Mouse (Mus musculus): ENCODE measurements around the gene Fxr2. TPM values are rescaled to one million over a fixed set of nuclear protein-coding genes. Genes with fewer than 3 reads are reported as not detected.

The Fxr2 gene
- polyA plus RNA-seq, 1 experiment: 66.9 TPM

DNA sequence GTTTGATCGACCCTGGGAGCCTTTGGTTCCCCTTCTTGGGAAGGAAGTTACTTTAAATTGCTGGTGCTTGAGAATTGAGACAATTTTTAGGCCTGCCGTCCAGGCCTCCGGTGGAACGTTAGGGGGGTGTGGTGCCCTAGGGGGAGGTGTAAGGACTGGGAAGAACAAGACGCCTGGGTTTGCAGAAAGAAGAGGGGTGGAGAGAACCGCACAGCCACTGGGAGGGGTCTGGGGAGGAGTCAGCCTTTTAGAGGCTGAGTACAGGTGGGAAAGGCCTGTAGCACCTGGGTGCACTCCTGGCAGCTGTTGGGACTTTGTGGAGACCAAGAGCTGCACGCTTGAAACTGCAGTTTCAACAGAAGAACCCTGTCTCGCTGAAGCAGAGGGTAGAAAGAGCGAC lies 22.0 kb downstream of the Fxr2 start:
- TF ChIP-seq CTCF (IDR thresholded peaks at IDR 0.05; ENCODE audit: insufficient read depth, low read length) (no peak), POLR2A (IDR thresholded peaks at IDR 0.05; ENCODE audit: borderline replicate concordance, extremely low read depth, low read depth, low read length) (no peak)
- no peak for DNase-seq
- Histone ChIP-seq H3K4me3 (replicated peaks; ENCODE audit: extremely low read depth, low read depth, low read length) (no peak overlapping the region), H3K4me1 (ENCODE audit: control insufficient read depth, insufficient read depth, low read length) (no peaks in the 10 kb centered on the region)
- 41% methylated on average over 9 of the region's 9 CpGs for WGBS

DNA sequence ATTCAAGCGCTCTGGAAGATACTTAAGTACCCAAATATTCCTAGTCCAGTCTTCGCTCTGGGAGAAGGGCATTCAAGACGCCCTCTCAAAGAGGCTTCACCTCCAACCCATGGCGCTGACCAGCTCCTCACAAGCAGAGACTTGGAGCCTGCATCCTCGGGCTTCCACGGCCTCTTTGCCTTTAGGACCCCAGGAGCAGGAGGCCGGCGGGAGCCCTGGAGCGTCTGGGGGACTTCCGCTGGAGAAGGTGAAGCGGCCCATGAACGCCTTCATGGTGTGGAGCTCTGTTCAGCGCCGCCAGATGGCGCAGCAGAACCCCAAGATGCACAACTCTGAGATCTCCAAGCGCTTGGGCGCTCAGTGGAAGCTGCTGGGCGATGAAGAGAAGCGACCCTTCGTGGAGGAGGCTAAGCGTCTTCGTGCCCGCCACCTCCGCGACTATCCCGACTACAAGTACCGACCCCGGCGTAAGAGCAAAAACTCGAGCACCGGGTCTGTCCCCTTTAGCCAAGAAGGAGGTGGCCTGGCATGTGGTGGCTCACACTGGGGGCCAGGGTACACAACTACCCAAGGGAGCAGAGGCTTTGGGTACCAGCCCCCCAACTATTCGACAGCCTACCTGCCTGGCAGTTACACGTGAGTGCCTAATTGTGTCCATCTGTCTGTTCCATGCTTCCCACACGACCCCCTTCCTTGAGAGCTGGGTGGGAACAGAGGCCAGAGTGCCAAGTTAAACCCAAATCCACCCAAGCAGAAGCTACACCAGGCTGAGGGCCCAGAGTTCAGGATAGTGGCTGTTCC lies 22.7 kb downstream of the Fxr2 start, which contains the start of gene Sox15:
Gene Sox15, plus strand, starts transcription at position 51 of the 801 bp plus-strand sequence.
- TF ChIP-seq CTCF (IDR thresholded peaks at IDR 0.05; ENCODE audit: insufficient read depth, low read length) (peak; percentile 76), POLR2A (IDR thresholded peaks at IDR 0.05; ENCODE audit: borderline replicate concordance, extremely low read depth, low read depth, low read length) (no peak)
- H3K4me3 ChIP-seq (replicated peaks; ENCODE audit: extremely low read depth, low read depth, low read length): no peak within 1 kb of the TSS
- no peaks in the 10 kb centered on the region for H3K4me1 ChIP-seq (ENCODE audit: control insufficient read depth, insufficient read depth, low read length)
- 24% methylated on average over 34 of the region's 34 CpGs for WGBS
- peak; percentile 58 for DNase-seq

DNA sequence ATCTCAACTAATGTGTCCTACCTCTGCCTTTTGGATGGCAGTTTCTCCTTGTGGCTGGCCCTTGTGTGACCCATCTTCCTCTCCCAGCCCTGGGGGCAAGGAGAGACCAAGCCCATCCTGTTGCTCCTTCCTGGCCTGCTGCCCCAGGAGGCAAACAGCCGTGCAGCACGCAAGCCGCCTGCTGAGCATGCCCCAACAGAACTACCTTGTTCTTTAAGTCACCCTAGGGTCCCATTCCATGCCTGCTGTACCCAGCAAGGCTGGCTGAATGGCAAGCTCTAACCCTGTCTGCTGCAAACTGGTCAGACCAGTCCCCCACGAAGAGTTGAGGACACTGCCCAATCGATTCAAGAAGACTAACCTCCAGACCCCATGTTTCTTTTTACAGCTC lies 23.3 kb downstream of the Fxr2 start:
- no peak overlapping the region for H3K4me3 ChIP-seq (replicated peaks; ENCODE audit: extremely low read depth, low read depth, low read length)
- TF ChIP-seq CTCF (IDR thresholded peaks at IDR 0.05; ENCODE audit: insufficient read depth, low read length) (no peak), POLR2A (IDR thresholded peaks at IDR 0.05; ENCODE audit: borderline replicate concordance, extremely low read depth, low read depth, low read length) (no peak)
- no peaks in the 10 kb centered on the region for H3K4me1 ChIP-seq (ENCODE audit: control insufficient read depth, insufficient read depth, low read length)
- WGBS: 51% methylated on average over 5 of the region's 5 CpGs
- no peak for DNase-seq

DNA sequence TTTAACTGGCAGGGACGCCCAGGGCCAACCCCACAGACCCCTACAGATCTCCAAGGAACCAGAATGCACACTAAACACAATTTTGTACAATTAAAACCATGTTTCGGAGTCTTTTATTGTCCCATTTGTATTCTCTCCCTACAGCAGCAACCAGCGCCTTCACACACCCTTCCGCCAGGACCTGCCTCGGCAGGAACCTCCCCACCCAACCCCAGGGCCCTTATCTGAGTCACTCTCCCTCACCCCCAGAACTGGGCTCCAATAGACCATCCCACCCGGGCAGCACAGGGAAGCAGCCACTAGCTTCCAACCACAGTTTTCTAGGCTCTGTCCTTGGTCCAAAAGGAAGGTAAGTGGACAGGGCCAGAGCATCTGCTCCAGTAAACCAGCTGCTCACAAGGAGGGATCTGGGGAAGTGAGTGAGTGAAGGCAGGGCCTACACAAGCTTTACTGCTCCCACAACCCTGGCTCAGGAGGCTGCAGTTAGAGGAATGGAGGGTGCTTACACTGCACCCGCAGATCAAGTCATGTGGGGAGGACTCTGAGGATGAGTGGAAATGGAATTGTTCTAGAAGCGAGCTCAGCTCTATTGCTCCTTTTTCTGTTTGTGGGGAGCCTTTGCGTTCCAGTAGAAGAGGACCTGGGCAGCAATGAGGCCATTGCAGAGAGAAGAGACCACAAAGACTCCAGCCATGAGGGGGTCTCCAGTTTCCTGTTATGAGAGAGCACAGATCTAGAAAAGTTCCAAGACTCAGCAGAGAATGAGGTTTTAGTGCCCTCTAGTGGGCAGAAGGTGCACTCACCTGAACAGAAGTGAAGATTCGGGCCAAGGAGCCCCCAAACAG lies 24.0 kb downstream of the Fxr2 start:
- peak; percentile 38 for DNase-seq
- TF ChIP-seq POLR2A (IDR thresholded peaks at IDR 0.05; ENCODE audit: borderline replicate concordance, extremely low read depth, low read depth, low read length) (no peak), CTCF (IDR thresholded peaks at IDR 0.05; ENCODE audit: insufficient read depth, low read length) (peak; percentile 68)
- Histone ChIP-seq H3K4me3 (replicated peaks; ENCODE audit: extremely low read depth, low read depth, low read length) (no peak overlapping the region), H3K4me1 (ENCODE audit: control insufficient read depth, insufficient read depth, low read length) (no peaks in the 10 kb centered on the region)
- 73% methylated on average over 10 of the region's 10 CpGs for WGBS

DNA sequence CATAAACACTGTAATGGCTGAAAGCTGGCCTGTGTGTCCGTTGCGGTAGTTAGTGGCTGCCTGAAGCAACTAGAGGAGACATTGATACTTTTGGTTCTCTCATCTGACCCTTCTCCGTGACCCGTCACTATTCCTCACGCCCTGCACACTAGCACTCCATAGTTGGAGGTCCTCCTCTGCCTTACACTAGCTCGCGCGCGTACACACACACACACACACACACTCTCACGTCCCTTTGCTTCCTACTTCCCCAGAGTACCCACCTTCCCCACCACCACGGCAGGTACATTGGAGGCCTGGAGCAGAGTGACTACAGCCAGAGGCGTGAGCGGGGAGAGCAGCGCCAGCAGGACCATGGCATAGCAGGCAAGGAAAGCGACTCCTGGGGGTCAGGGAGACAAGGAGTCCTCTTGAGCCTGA lies 24.7 kb downstream of the Fxr2 start:
- TF ChIP-seq CTCF (IDR thresholded peaks at IDR 0.05; ENCODE audit: insufficient read depth, low read length): no peak
- no peak for TF ChIP-seq POLR2A (IDR thresholded peaks at IDR 0.05; ENCODE audit: borderline replicate concordance, extremely low read depth, low read depth, low read length)
- Histone ChIP-seq H3K4me3 (replicated peaks; ENCODE audit: extremely low read depth, low read depth, low read length) (no peak overlapping the region), H3K4me1 (ENCODE audit: control insufficient read depth, insufficient read depth, low read length) (no peaks in the 10 kb centered on the region)
- 81% methylated on average over 15 of the region's 15 CpGs for WGBS
- no peak for DNase-seq

DNA sequence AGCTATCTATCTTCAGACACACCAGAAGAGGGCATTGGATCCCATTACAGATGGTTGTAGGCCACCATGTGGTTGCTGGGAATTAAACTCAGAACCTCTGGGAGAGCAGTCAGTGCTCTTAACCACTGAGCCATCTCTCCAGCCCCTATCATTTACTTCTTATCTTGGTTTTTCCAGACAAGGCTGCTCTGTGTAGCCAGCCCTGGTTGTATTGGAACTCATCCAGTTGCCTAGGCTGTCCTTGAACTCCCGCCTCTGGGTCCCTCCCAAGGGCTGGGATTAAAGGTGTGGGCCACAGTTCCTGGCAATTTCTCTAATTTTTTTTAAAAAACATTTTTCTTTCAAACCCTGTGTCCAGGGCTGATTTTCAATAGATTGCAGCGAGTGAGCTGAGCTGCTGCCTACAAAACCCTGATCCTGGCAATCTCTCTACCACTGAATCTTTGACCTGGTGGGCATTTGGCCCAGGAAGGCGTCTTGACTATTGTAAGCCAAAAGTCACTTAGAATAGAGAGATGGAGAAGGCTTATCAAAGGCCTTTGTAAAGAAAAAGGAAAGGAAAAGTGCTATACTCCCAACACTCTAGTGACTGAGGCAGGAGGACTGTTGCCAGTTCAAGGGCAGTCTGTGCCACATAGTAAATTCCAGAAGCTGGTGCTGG lies 28.6 kb downstream of the Fxr2 start:
- DNase-seq: no peak
- 54% methylated on average over 3 of the region's 3 CpGs for WGBS
- Histone ChIP-seq H3K4me1 (ENCODE audit: control insufficient read depth, insufficient read depth, low read length) (peaks cover 4% of the 10 kb centered on the region), H3K4me3 (replicated peaks; ENCODE audit: extremely low read depth, low read depth, low read length) (peak overlapping the region; percentile 96)
- no peak for TF ChIP-seq POLR2A (IDR thresholded peaks at IDR 0.05; ENCODE audit: borderline replicate concordance, extremely low read depth, low read depth, low read length)
- TF ChIP-seq CTCF (IDR thresholded peaks at IDR 0.05; ENCODE audit: insufficient read depth, low read length): no peak

DNA sequence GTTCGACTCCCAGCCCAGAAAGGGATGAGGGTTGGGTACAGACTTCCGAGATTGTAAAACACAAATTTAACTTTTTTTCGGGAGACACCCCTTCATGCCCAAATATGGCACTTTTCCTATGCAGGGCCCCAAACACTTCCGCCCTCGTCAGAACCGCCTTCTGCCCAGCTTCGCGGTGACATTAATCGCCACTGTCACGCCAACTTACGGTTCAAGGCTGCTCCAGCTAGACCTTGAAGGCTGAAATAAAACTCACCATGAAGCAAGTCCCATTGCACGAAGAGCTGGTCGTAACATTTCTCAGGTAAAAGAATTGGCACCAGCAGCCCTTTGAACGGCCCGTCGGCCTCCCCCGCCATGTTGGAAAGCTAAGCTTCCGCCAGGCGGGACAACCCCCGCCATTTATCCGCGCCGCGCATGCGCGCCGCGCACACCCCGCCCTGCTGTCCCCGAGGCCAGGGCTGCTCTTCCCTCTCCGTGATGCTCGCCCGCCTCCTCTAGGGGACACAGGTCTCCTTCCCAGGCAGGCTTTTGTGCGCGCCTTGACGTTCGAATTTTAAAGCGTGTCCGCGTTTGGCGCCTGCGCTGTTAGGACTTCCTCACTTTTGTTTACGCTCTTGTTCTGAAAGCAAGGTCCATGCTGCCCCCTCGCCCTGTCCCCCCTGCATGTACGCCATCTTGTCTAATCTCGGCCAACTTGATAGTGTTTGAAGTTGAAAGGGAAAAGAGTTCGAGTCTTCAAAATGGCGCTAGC lies 29.6 kb downstream of the Fxr2 start, which contains the start of gene Mpdu1:
Gene Mpdu1, minus strand, starts transcription at position 430 of the 754 bp plus-strand sequence.
- peaks cover 4% of the 10 kb centered on the region for H3K4me1 ChIP-seq (ENCODE audit: control insufficient read depth, insufficient read depth, low read length)
- H3K4me3 ChIP-seq (replicated peaks; ENCODE audit: extremely low read depth, low read depth, low read length): peak within 1 kb of the TSS; percentile 96
- under 1% methylated on average over 48 of the region's 48 CpGs for WGBS
- TF ChIP-seq CTCF (IDR thresholded peaks at IDR 0.05; ENCODE audit: insufficient read depth, low read length): 0 out of 2 replicates have a peak, but pooled peaks have one; percentile 23
- TF ChIP-seq POLR2A (IDR thresholded peaks at IDR 0.05; ENCODE audit: borderline replicate concordance, extremely low read depth, low read depth, low read length): peak; percentile 92
- peak; percentile 92 for DNase-seq

DNA sequence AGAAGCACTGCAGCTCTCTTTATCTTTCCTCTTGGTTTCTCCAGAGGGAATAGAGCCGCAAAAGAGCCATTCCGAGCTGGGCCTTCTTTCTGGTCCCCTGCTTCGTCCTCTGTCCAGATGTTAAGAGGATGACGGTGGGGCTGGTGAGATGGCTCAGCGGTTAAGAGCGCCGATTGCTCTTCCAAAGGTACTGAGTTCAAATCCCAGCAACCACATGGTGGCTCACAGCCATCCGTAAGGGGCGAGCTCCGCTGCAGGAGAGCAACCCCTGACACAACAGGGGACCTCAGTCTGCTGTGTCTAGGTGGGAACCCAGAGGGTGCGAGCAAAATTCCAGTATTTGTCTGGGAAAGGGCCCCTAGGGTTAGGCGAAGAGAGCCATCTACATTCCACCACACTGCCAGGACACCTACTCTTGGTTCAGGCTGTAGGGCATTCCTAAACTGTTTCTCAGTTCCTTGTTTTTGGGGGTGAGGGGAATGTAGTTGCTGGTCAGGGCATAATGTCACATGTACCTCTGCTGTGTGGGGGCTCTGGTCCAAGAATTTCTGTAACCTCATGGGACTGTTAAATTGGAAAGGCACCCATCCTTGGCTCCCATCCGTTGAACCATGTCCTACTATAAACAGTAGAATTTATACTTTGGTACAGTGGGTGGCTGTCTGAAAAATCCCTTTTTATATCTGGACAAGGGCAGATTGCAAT lies 30.3 kb downstream of the Fxr2 start:
- 62% methylated on average over 13 of the region's 13 CpGs for WGBS
- TF ChIP-seq CTCF (IDR thresholded peaks at IDR 0.05; ENCODE audit: insufficient read depth, low read length) (no peak), POLR2A (IDR thresholded peaks at IDR 0.05; ENCODE audit: borderline replicate concordance, extremely low read depth, low read depth, low read length) (no peak)
- Histone ChIP-seq H3K4me1 (ENCODE audit: control insufficient read depth, insufficient read depth, low read length) (peaks cover 4% of the 10 kb centered on the region), H3K4me3 (replicated peaks; ENCODE audit: extremely low read depth, low read depth, low read length) (peak overlapping the region; percentile 96)
- DNase-seq: no peak
